Mouse (Mus musculus) layer of hippocampus, adult 2 months (tissue): ENCODE results near the gene Ptx4. TPM values are rescaled to one million over a fixed set of nuclear protein-coding genes. Genes with fewer than 3 reads are reported as not detected.
A peak's percentile ranks its signal among the peaks of the same experiment; 100 is the strongest.

Source experiments
- DNase-seq, 2 experiments: peaks; one replicate each; pipeline ENCODE4 v3.0.0; 2022; ENCODE audit warnings: low spot score in 2 of 2
- H3K27ac ChIP-seq: fragments of 200-600 bp; 2 replicates; pipeline ENCODE4 v1.8.1; 2022
- H3K4me3 ChIP-seq: fragments of 200-600 bp; 2 replicates; pipeline ENCODE4 v1.8.1; 2022; ENCODE audit warnings: mild to moderate bottlenecking
- CTCF ChIP-seq: fragments of 200-600 bp; conservative IDR thresholded peaks from 2 replicates; pipeline ENCODE4 v1.8.1; 2022; ENCODE audit warnings: antibody characterized with exemption, mild to moderate bottlenecking, moderate library complexity
- total RNA-seq, 2 experiments: library from RNA; stranded (reverse); gene quantifications; 2 replicates each; pipeline ENCODE4 v1.2.3; 2021

Ptx4 gene
- total RNA-seq, 2 experiments from 2014 or later = 2.6 to 2.8 TPM

GRCm38 (mm10) chr17:25127079-25127478 lies 6.5 kb downstream of the Ptx4 start:
- TF ChIP-seq CTCF = no peak
- no peak for DNase-seq
- Histone ChIP-seq H3K27ac (no peak overlapping the region), H3K4me3 (no peak overlapping the region)

GRCm38 (mm10) chr17:25127681-25128080 lies 7.1 kb downstream of the Ptx4 start:
- no peak overlapping the region for H3K27ac ChIP-seq
- H3K4me3 ChIP-seq = no peak overlapping the region
- DNase-seq = no peak
- no peak for TF ChIP-seq CTCF

- TF ChIP-seq CTCF = peak; percentile 56
- DNase-seq = no peak
- H3K27ac ChIP-seq = no peak overlapping the region
- H3K4me3 ChIP-seq = no peak overlapping the region
These were observed 9.5 kb downstream of the Ptx4 start for GRCm38 (mm10) chr17:25130060-25130459.

- peak within 1 kb of the TSS; percentile 84 for H3K4me3 ChIP-seq
- no peak for TF ChIP-seq CTCF
- peak; percentile 93 to 95 for DNase-seq
- H3K27ac ChIP-seq = peak within 1 kb of the TSS; percentile 90
These were observed 12.7 kb downstream of the Ptx4 start, which contains the start of gene Clcn7 for GRCm38 (mm10) chr17:25133275-25133698. Clcn7 (plus strand) TSS chr17:25133391.

GRCm38 (mm10) chr17:25135622-25136021 lies 15.1 kb downstream of the Ptx4 start:
- no peak overlapping the region for H3K4me3 ChIP-seq
- no peak for DNase-seq
- TF ChIP-seq CTCF = no peak
- no peak overlapping the region for H3K27ac ChIP-seq

GRCm38 (mm10) chr17:25138803-25139202 lies 18.2 kb downstream of the Ptx4 start:
- no peak for DNase-seq
- H3K27ac ChIP-seq = no peak overlapping the region
- no peak for TF ChIP-seq CTCF
- no peak overlapping the region for H3K4me3 ChIP-seq

- no peak overlapping the region for H3K27ac ChIP-seq
- H3K4me3 ChIP-seq = no peak overlapping the region
- TF ChIP-seq CTCF = peak; percentile 70
- DNase-seq = no peak
These were observed 19.4 kb downstream of the Ptx4 start for GRCm38 (mm10) chr17:25139960-25140359.

GRCm38 (mm10) chr17:25162161-25162560 lies 41.6 kb downstream of the Ptx4 start, which contains the start of gene Ccdc154:
Ccdc154 (plus strand) TSS chr17:25162461.
- no peak for TF ChIP-seq CTCF
- Histone ChIP-seq H3K27ac (no peak within 1 kb of the TSS), H3K4me3 (no peak within 1 kb of the TSS)
- DNase-seq = no peak

- DNase-seq = no peak
- Histone ChIP-seq H3K4me3 (no peak overlapping the region), H3K27ac (no peak overlapping the region)
- no peak for TF ChIP-seq CTCF
These were observed 42.8 kb downstream of the Ptx4 start for GRCm38 (mm10) chr17:25163387-25163786.

- DNase-seq = no peak
- Histone ChIP-seq H3K27ac (no peak overlapping the region), H3K4me3 (no peak overlapping the region)
- TF ChIP-seq CTCF = no peak
These were observed 44.2 kb downstream of the Ptx4 start for GRCm38 (mm10) chr17:25164770-25165169.

GRCm38 (mm10) chr17:25165970-25166671 lies 45.6 kb downstream of the Ptx4 start:
- H3K27ac ChIP-seq = no peak overlapping the region
- DNase-seq = no peak
- no peak for TF ChIP-seq CTCF
- no peak overlapping the region for H3K4me3 ChIP-seq

- H3K27ac ChIP-seq = no peak overlapping the region
- no peak for DNase-seq
- H3K4me3 ChIP-seq = no peak overlapping the region
- no peak for TF ChIP-seq CTCF
These were observed 49.1 kb downstream of the Ptx4 start for GRCm38 (mm10) chr17:25169706-25170105.

GRCm38 (mm10) chr17:25172558-25172957 lies 52.0 kb downstream of the Ptx4 start:
- Histone ChIP-seq H3K27ac (no peak overlapping the region), H3K4me3 (no peak overlapping the region)
- TF ChIP-seq CTCF = no peak
- no peak for DNase-seq

Other genes starting within 250 kb of the Ptx4 start
- gene Nubp2, start 234.4 kb upstream of the Ptx4 start, total RNA-seq = 10 to 100 TPM; 34.3 to 35.8 TPM
- 10 to 100 TPM; 43.6 to 45.0 TPM for gene Spsb3, start 234.1 kb upstream of the Ptx4 start, total RNA-seq
- 10 to 100 TPM; 66.9 to 72.7 TPM for gene Eme2, start 225.7 kb upstream of the Ptx4 start, total RNA-seq
- 10 to 100 TPM; 80.4 to 85.1 TPM for gene Mrps34, start 225.6 kb upstream of the Ptx4 start, total RNA-seq
- 10 to 100 TPM; 60.1 to 63.7 TPM for gene Nme3, start 224.3 kb upstream of the Ptx4 start, total RNA-seq
- 100 to 1,000 TPM; 409 to 411 TPM for gene Mapk8ip3, start 183.8 kb upstream of the Ptx4 start, total RNA-seq
- gene Jpt2, start 160.1 kb upstream of the Ptx4 start, total RNA-seq = 1 to 10 TPM; 4.4 to 6.1 TPM
- gene Cramp1l, start 105.0 kb upstream of the Ptx4 start, total RNA-seq = 10 to 100 TPM; 25.2 to 30.7 TPM
- 10 to 100 TPM; 23.5 to 25.0 TPM for gene Ift140, start 104.7 kb upstream of the Ptx4 start, total RNA-seq
- gene Tmem204, start 37.2 kb upstream of the Ptx4 start, total RNA-seq = 1 to 10 TPM; 8.2 to 8.8 TPM
- gene Telo2, start 4.8 kb upstream of the Ptx4 start, total RNA-seq = 10 to 100 TPM; 36.9 to 42.8 TPM
- 10 to 100 TPM; 53.5 to 55.7 TPM for gene Clcn7, start 12.6 kb downstream of the Ptx4 start, total RNA-seq
- gene Ccdc154, start 41.7 kb downstream of the Ptx4 start, total RNA-seq = under 1 TPM in 1 of 2 experiments, not detected in 1; 0.28 TPM
- not detected for gene Gm38655, start 54.7 kb downstream of the Ptx4 start, total RNA-seq
- gene BC003965, start 63.8 kb downstream of the Ptx4 start, total RNA-seq = 10 to 100 TPM; 20.4 to 22.0 TPM
- 10 to 100 TPM; 36.4 to 40.6 TPM for gene Unkl, start 67.6 kb downstream of the Ptx4 start, total RNA-seq
- gene Gnptg, start 119.4 kb downstream of the Ptx4 start, total RNA-seq = 10 to 100 TPM; 73.7 to 77.4 TPM
- gene Tsr3, start 119.4 kb downstream of the Ptx4 start, total RNA-seq = 10 to 100 TPM; 25.0 to 26.2 TPM
- 10 to 100 TPM in 1 of 2 experiments, 1 to 10 TPM in 1; 9.9 to 10.5 TPM for gene Baiap3, start 135.6 kb downstream of the Ptx4 start, total RNA-seq
- 100 to 1,000 TPM; 229 to 239 TPM for gene Ube2i, start 153.9 kb downstream of the Ptx4 start, total RNA-seq
- not detected for gene Prss34, start 177.6 kb downstream of the Ptx4 start, total RNA-seq
- gene Prss28, start 187.9 kb downstream of the Ptx4 start, total RNA-seq = not detected
- not detected for gene Prss29, start 197.9 kb downstream of the Ptx4 start, total RNA-seq
- gene Tpsab1, start 224.8 kb downstream of the Ptx4 start, total RNA-seq = not detected
- under 1 TPM in 1 of 2 experiments, not detected in 1; 0.82 TPM for gene Tpsb2, start 245.5 kb downstream of the Ptx4 start, total RNA-seq
- gene Tpsg1, start 248.5 kb downstream of the Ptx4 start, total RNA-seq = not detected